Mouse (Mus musculus) MEL (cell line): Measurements from ENCODE around the gene Ilf3. TPM values are rescaled to one million over a fixed set of nuclear protein-coding genes. Genes with fewer than 3 reads are reported as not detected.

Source experiments
- DNase-seq: peaks from one replicate; pipeline ENCODE4 v3.0.0; 2011; ENCODE audit warnings: low read depth, low spot score
- H3K27ac ChIP-seq: 2 replicates; pipeline ENCODE4 v1.5.1; 2012; ENCODE audit warnings: low read depth, mild to moderate bottlenecking, control low read depth, low read length, moderate library complexity; ENCODE audit not compliant: control insufficient read depth
- H3K27me3 ChIP-seq, 2 experiments: fragments of 150-350 bp in 1 of 2; sonication (generic) in 1 of 2; 2 replicates each; pipeline ENCODE4 v1.6.1; 2012; ENCODE audit warnings: low read length in 2 of 2, mild to moderate bottlenecking in 2 of 2, improper control_type of control experiment in 1 of 2, moderate library complexity in 1 of 2; ENCODE audit not compliant: insufficient read depth in 2 of 2, control insufficient read depth in 1 of 2
- H3K36me3 ChIP-seq, 2 experiments: 2 replicates each; pipeline ENCODE4 v1.6.1; 2012 to 2014; ENCODE audit warnings: low read length in 2 of 2, improper control_type of control experiment in 1 of 2, inconsistent platforms in 1 of 2, mild to moderate bottlenecking in 1 of 2; ENCODE audit not compliant: insufficient read depth in 2 of 2, control insufficient read depth in 1 of 2
- H3K4me1 ChIP-seq, 2 experiments: fragments of 150-350 bp in 1 of 2; sonication (generic) in 1 of 2; 2 replicates each; pipeline ENCODE4 v1.6.1; 2012; ENCODE audit warnings: low read length in 2 of 2, improper control_type of control experiment in 1 of 2, mild to moderate bottlenecking in 1 of 2; ENCODE audit not compliant: insufficient read depth in 2 of 2, control insufficient read depth in 1 of 2
- H3K4me3 ChIP-seq, 2 experiments: fragments of 150-350 bp in 1 of 2; sonication (generic) in 1 of 2; 2 replicates each; pipeline ENCODE4 v1.5.1; 2012; ENCODE audit warnings: low read depth in 2 of 2, low read length in 2 of 2, mild to moderate bottlenecking in 2 of 2, moderate library complexity in 2 of 2, control low read depth in 1 of 2, improper control_type of control experiment in 1 of 2; ENCODE audit not compliant: control insufficient read depth in 1 of 2, insufficient read depth in 1 of 2
- H3K79me2 ChIP-seq: 2 replicates; pipeline ENCODE4 v1.6.1; 2012; ENCODE audit warnings: mild to moderate bottlenecking, low read length, moderate library complexity; ENCODE audit not compliant: control insufficient read depth, poor library complexity, insufficient read depth
- H3K9ac ChIP-seq: 2 replicates; pipeline ENCODE4 v1.6.1; 2012; ENCODE audit warnings: low read depth, mild to moderate bottlenecking, control low read depth, low read length, moderate library complexity; ENCODE audit not compliant: control insufficient read depth, poor library complexity, severe bottlenecking
- H3K9me3 ChIP-seq: fragments of 150-350 bp; sonication (generic); replicated peaks from 2 replicates; pipeline ENCODE4 v1.6.1; 2012; ENCODE audit warnings: mild to moderate bottlenecking, low read length, improper control_type of control experiment, moderate library complexity; ENCODE audit not compliant: insufficient read depth
- CHD2 ChIP-seq: IDR thresholded peaks from 2 replicates; pipeline ENCODE4 v1.6.1; 2011; ENCODE audit warnings: low read length, improper control_type of control experiment
- CTCF ChIP-seq, 3 experiments: IDR thresholded peaks in 2 of 3; conservative IDR thresholded peaks in 1 of 3; 2 replicates each; pipeline ENCODE4 v1.5.1; 2011 to 2012; ENCODE audit warnings: low read length in 3 of 3, low read depth in 2 of 3, mild to moderate bottlenecking in 2 of 3, improper control_type of control experiment in 1 of 3, inconsistent platforms in 1 of 3, mixed read lengths in 1 of 3, moderate library complexity in 1 of 3; ENCODE audit not compliant: control insufficient read depth in 1 of 3, insufficient read depth in 1 of 3, poor library complexity in 1 of 3, severe bottlenecking in 1 of 3
- GABPA ChIP-seq: IDR thresholded peaks from 2 replicates; pipeline ENCODE4 v1.6.1; 2012; ENCODE audit warnings: low read depth, mild to moderate bottlenecking, inconsistent platforms, low read length, improper control_type of control experiment, moderate library complexity
- GATA1 ChIP-seq: IDR thresholded peaks from 2 replicates; pipeline ENCODE4 v1.6.1; 2011; ENCODE audit warnings: low read depth, low read length, improper control_type of control experiment
- HCFC1 ChIP-seq: IDR thresholded peaks from 2 replicates; pipeline ENCODE4 v1.6.1; 2012; ENCODE audit warnings: low read depth, mild to moderate bottlenecking, inconsistent platforms, low read length, improper control_type of control experiment, moderate library complexity
- MAX ChIP-seq: IDR thresholded peaks from 2 replicates; pipeline ENCODE4 v1.6.1; 2011; ENCODE audit warnings: low read length, improper control_type of control experiment
- MAZ ChIP-seq: IDR thresholded peaks from 2 replicates; pipeline ENCODE4 v1.6.1; 2012; ENCODE audit warnings: low read depth, mild to moderate bottlenecking, inconsistent platforms, low read length, improper control_type of control experiment
- MXI1 ChIP-seq: IDR thresholded peaks from 2 replicates; pipeline ENCODE4 v1.6.1; 2011; ENCODE audit warnings: mild to moderate bottlenecking, low read depth, low read length, improper control_type of control experiment
- POLR2A ChIP-seq, 2 experiments: IDR thresholded peaks; 2 replicates each; pipeline ENCODE4 v1.6.1; 2011 to 2012; ENCODE audit warnings: low read length in 2 of 2, mild to moderate bottlenecking in 2 of 2, control low read depth in 1 of 2, improper control_type of control experiment in 1 of 2, low read depth in 1 of 2, moderate library complexity in 1 of 2; ENCODE audit not compliant: control insufficient read depth in 1 of 2, insufficient read depth in 1 of 2, poor library complexity in 1 of 2
- POLR2AphosphoS2 ChIP-seq: IDR thresholded peaks from 2 replicates; pipeline ENCODE4 v1.6.1; 2011; ENCODE audit warnings: low read length, improper control_type of control experiment
- POLR2AphosphoS5 ChIP-seq: IDR thresholded peaks from 2 replicates; pipeline ENCODE4 v1.6.1; 2012; ENCODE audit warnings: low read depth, borderline replicate concordance, mild to moderate bottlenecking, inconsistent platforms, low read length, moderate library complexity, mixed read lengths
- RCOR1 ChIP-seq: IDR thresholded peaks from 2 replicates; pipeline ENCODE4 v1.6.1; 2012; ENCODE audit warnings: low read depth, mild to moderate bottlenecking, inconsistent platforms, low read length, improper control_type of control experiment
- TAL1 ChIP-seq: IDR thresholded peaks from 2 replicates; pipeline ENCODE4 v1.6.1; 2012; ENCODE audit warnings: mild to moderate bottlenecking, inconsistent platforms, low read length, moderate library complexity, mixed read lengths
- TBP ChIP-seq: IDR thresholded peaks from 2 replicates; pipeline ENCODE4 v1.8.0; 2011; ENCODE audit warnings: low read depth, low read length, improper control_type of control experiment
- USF2 ChIP-seq, 2 experiments: IDR thresholded peaks; 2 replicates each; pipeline ENCODE4 v1.6.1; 2011 to 2012; ENCODE audit warnings: improper control_type of control experiment in 2 of 2, low read length in 2 of 2, borderline replicate concordance in 1 of 2, inconsistent platforms in 1 of 2, low read depth in 1 of 2, mild to moderate bottlenecking in 1 of 2; ENCODE audit not compliant: insufficient read depth in 1 of 2
- polyA plus RNA-seq, 2 experiments: library from polyadenylated mRNA; stranded (reverse) in 1 of 2; unstranded in 1 of 2; fragments of >175 nt in 1 of 2; fragments of >200 nt in 1 of 2; gene quantifications; 2 replicates each; pipeline versions ENCODE4 v1.2.1 to v1.2.4; 2012; ENCODE audit warnings: low replicate concordance in 2 of 2, low read depth in 1 of 2; ENCODE audit not compliant: insufficient read length in 2 of 2, insufficient read depth in 1 of 2, missing spikeins in 1 of 2
- total RNA-seq: library from RNA; depleted of rRNA; stranded (reverse); fragments of 300-350 nt; gene quantifications from 2 replicates; pipeline ENCODE4 v1.2.3, GENCODE M21; 2012

Ilf3 gene
- total and polyA plus RNA-seq, 3 experiments: 67.4 to 519 (median 210) TPM

- H3K79me2 ChIP-seq: peaks cover 26% of the 10 kb centered on the region
- DNase-seq: peak; percentile 96
- H3K36me3 ChIP-seq: peaks cover 18 to 24% of the 10 kb centered on the region in 2 experiments
- peak; percentile 78 for TF ChIP-seq GATA1
- no peak for TF ChIP-seq POLR2AphosphoS2
- no peak for TF ChIP-seq RCOR1
- TF ChIP-seq USF2 (IDR thresholded peaks at IDR 0.05; ENCODE audit: borderline replicate concordance in 1 of 2, insufficient read depth in 1 of 2, low read depth in 1 of 2, low read length in 2 of 2): peak in 1 of 2 experiments; percentile 30; a peak in 1 of 4 replicates
- peak in 1 of 3 experiments; percentile 99; a peak in 2 of 6 replicates for TF ChIP-seq CTCF (IDR thresholded peaks at IDR 0.05 in 2 of 3, conservative IDR thresholded peaks at IDR 0.05 in 1 of 3; ENCODE audit: control insufficient read depth in 1 of 3, insufficient read depth in 1 of 3, low read depth in 2 of 3, low read length in 3 of 3, poor library complexity in 1 of 3, severe bottlenecking in 1 of 3)
- no peak for TF ChIP-seq MAZ
- peak in 1 of 2 experiments; percentile 24; a peak in 1 of 4 replicates for TF ChIP-seq POLR2A (IDR thresholded peaks at IDR 0.05; ENCODE audit: control insufficient read depth in 1 of 2, insufficient read depth in 1 of 2, low read depth in 1 of 2, low read length in 2 of 2, poor library complexity in 1 of 2)
- peak; percentile 52; the same call in 1 of the 2 replicates for TF ChIP-seq POLR2AphosphoS5
- TF ChIP-seq GABPA: no peak
- TF ChIP-seq MXI1: no peak
- peak; percentile 88 for TF ChIP-seq TBP
- no peak for TF ChIP-seq CHD2
- H3K9ac ChIP-seq: no peak overlapping the region
- H3K9me3 ChIP-seq: no peaks in the 10 kb centered on the region
- H3K4me3 ChIP-seq: no peak overlapping the region
- H3K27me3 ChIP-seq: no peaks in the 10 kb centered on the region
- H3K27ac ChIP-seq: no peak overlapping the region
- peaks cover 0 to 21% of the 10 kb centered on the region in 2 experiments; a peak in 2 of 4 replicates for H3K4me1 ChIP-seq
These were observed 42.1 kb downstream of the Ilf3 start for GRCm38 (mm10) chr9:21409592-21410317.

- peak; percentile 92 for TF ChIP-seq POLR2AphosphoS5
- peak; percentile 91 for TF ChIP-seq TBP
- TF ChIP-seq POLR2A (IDR thresholded peaks at IDR 0.05; ENCODE audit: control insufficient read depth in 1 of 2, insufficient read depth in 1 of 2, low read depth in 1 of 2, low read length in 2 of 2, poor library complexity in 1 of 2): peak in 1 of 2 experiments; percentile 90; a peak in 2 of 4 replicates
- peak; percentile 37; the same call in 1 of the 2 replicates for TF ChIP-seq TAL1
- TF ChIP-seq USF2 (IDR thresholded peaks at IDR 0.05; ENCODE audit: borderline replicate concordance in 1 of 2, insufficient read depth in 1 of 2, low read depth in 1 of 2, low read length in 2 of 2): peak in 1 of 2 experiments; percentile 97; a peak in 2 of 4 replicates
- no peak for TF ChIP-seq CHD2
- TF ChIP-seq CTCF (IDR thresholded peaks at IDR 0.05 in 2 of 3, conservative IDR thresholded peaks at IDR 0.05 in 1 of 3; ENCODE audit: control insufficient read depth in 1 of 3, insufficient read depth in 1 of 3, low read depth in 2 of 3, low read length in 3 of 3, poor library complexity in 1 of 3, severe bottlenecking in 1 of 3): no peak
- TF ChIP-seq MAX: no peak
- no peak for TF ChIP-seq HCFC1
- Histone ChIP-seq H3K4me1 (peaks cover 0 to 21% of the 10 kb centered on the region in 2 experiments; a peak in 2 of 4 replicates), H3K36me3 (peaks cover 24% of the 10 kb centered on the region in 2 experiments)
These were observed 44.2 kb downstream of the Ilf3 start, which contains the start of gene Qtrt1 for GRCm38 (mm10) chr9:21411669-21412550. Gene Qtrt1 (plus strand): TSS chr9:21411837.

More at GRCm38 (mm10) chr9:21411669-21412550, 44.2 kb downstream of the Ilf3 start, which contains the start of gene Qtrt1:
- Histone ChIP-seq H3K9ac (peak within 1 kb of the TSS; percentile 78), H3K4me3 (peak within 1 kb of the TSS; percentile 52 to 70), H3K27ac (peak within 1 kb of the TSS; percentile 64), H3K9me3 (no peaks in the 10 kb centered on the region), H3K27me3 (no peaks in the 10 kb centered on the region), H3K79me2 (peaks cover 32% of the 10 kb centered on the region)
- peak; percentile 100 for DNase-seq
